Mouse (Mus musculus): ENCODE results near the gene Arhgdib. TPM values are rescaled to one million over a fixed set of nuclear protein-coding genes. Genes with fewer than 3 reads are reported as not detected.

Arhgdib gene
- polyA plus RNA-seq, 1 experiment = 644 TPM

- 14% methylated on average over 8 of the region's 8 CpGs for WGBS
- Histone ChIP-seq H3K27ac (ENCODE audit: control insufficient read depth, insufficient read depth, low read length) (peak overlapping the region; percentile 63; the same call in 1 of the 2 replicates), H3K36me3 (ENCODE audit: control insufficient read depth, insufficient read depth, low read length) (no peaks in the 10 kb centered on the region), H3K4me3 (ENCODE audit: control insufficient read depth, insufficient read depth, low read length) (no peak overlapping the region), H3K27me3 (ENCODE audit: control insufficient read depth, insufficient read depth, low read length) (no peaks in the 10 kb centered on the region), H3K4me1 (replicated peaks; ENCODE audit: control insufficient read depth, insufficient read depth, low read length) (peaks cover 22% of the 10 kb centered on the region)
- TF ChIP-seq POLR2A (IDR thresholded peaks at IDR 0.05; ENCODE audit: control insufficient read depth, extremely low read depth, insufficient read depth, low read length, poor library complexity) (no peak), CTCF (IDR thresholded peaks at IDR 0.05; ENCODE audit: borderline replicate concordance, control insufficient read depth, extremely low read depth, insufficient read depth, low read length, poor library complexity) (no peak)
- DNase-seq = no peak
Measured at GRCm38 (mm10) chr6:136944511-136944910, 2.8 kb upstream of the Arhgdib start.

GRCm38 (mm10) chr6:136943392-136943791 lies 1.7 kb upstream of the Arhgdib start:
- no peak for DNase-seq
- Histone ChIP-seq H3K27me3 (ENCODE audit: control insufficient read depth, insufficient read depth, low read length) (no peaks in the 10 kb centered on the region), H3K4me1 (replicated peaks; ENCODE audit: control insufficient read depth, insufficient read depth, low read length) (peaks cover 28% of the 10 kb centered on the region), H3K36me3 (ENCODE audit: control insufficient read depth, insufficient read depth, low read length) (no peaks in the 10 kb centered on the region), H3K4me3 (ENCODE audit: control insufficient read depth, insufficient read depth, low read length) (no peak overlapping the region), H3K27ac (ENCODE audit: control insufficient read depth, insufficient read depth, low read length) (no peak overlapping the region)
- TF ChIP-seq CTCF (IDR thresholded peaks at IDR 0.05; ENCODE audit: borderline replicate concordance, control insufficient read depth, extremely low read depth, insufficient read depth, low read length, poor library complexity) = no peak
- no peak for TF ChIP-seq POLR2A (IDR thresholded peaks at IDR 0.05; ENCODE audit: control insufficient read depth, extremely low read depth, insufficient read depth, low read length, poor library complexity)

GRCm38 (mm10) chr6:136942280-136942679 lies 581 bp upstream of the Arhgdib start:
- no peak overlapping the region for H3K27ac ChIP-seq (ENCODE audit: control insufficient read depth, insufficient read depth, low read length)
- no peaks in the 10 kb centered on the region for H3K36me3 ChIP-seq (ENCODE audit: control insufficient read depth, insufficient read depth, low read length)
- WGBS = 63% methylated on average over 9 of the region's 9 CpGs
- DNase-seq = no peak
- H3K4me1 ChIP-seq (replicated peaks; ENCODE audit: control insufficient read depth, insufficient read depth, low read length) = peaks cover 34% of the 10 kb centered on the region
- TF ChIP-seq POLR2A (IDR thresholded peaks at IDR 0.05; ENCODE audit: control insufficient read depth, extremely low read depth, insufficient read depth, low read length, poor library complexity) = no peak
- no peak for TF ChIP-seq CTCF (IDR thresholded peaks at IDR 0.05; ENCODE audit: borderline replicate concordance, control insufficient read depth, extremely low read depth, insufficient read depth, low read length, poor library complexity)
- H3K27me3 ChIP-seq (ENCODE audit: control insufficient read depth, insufficient read depth, low read length) = no peaks in the 10 kb centered on the region
- no peak overlapping the region for H3K4me3 ChIP-seq (ENCODE audit: control insufficient read depth, insufficient read depth, low read length)

DNA sequence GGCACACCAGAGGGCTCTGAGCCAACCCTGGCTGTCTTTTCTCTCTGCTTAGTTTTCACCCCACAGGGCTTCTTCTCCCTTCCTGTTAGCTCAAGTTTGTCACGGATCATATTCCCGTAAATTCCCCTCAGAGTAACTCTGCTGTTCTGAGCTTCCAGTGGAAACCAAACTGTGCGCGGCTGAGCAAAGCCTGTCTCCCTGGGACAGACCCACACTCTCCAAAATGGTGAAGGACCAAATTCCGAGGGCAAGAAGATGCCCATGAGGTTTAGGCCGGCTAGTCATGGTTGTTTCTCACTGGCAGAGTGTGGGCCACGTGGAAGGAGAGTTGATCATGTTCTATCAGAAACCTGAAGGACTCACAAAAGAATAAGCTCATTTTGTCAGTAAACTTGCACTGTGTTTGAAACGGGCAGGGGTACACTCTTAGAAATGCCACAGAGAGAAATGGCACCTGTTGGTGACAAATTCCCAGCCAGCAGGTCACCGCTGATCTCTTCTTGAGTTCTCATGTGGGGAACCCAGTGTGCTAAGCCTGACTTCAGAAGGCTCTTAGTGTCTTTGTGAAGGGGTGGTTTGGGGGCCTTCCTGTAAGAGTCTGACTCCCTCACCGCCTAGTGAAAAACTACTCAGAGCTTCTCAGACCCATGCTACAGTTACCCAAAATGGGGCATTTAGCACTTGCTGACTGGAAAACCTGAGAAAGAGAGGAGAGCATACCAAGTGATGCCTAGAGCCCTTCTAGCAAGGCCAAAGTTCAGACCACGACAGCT lies 1.3 kb downstream of the Arhgdib start:
- Histone ChIP-seq H3K4me3 (ENCODE audit: control insufficient read depth, insufficient read depth, low read length) (peak overlapping the region; percentile 89), H3K4me1 (replicated peaks; ENCODE audit: control insufficient read depth, insufficient read depth, low read length) (peaks cover 39% of the 10 kb centered on the region), H3K27me3 (ENCODE audit: control insufficient read depth, insufficient read depth, low read length) (no peaks in the 10 kb centered on the region), H3K27ac (ENCODE audit: control insufficient read depth, insufficient read depth, low read length) (peak overlapping the region; percentile 98), H3K36me3 (ENCODE audit: control insufficient read depth, insufficient read depth, low read length) (peaks cover 12% of the 10 kb centered on the region)
- peak; percentile 60 for DNase-seq
- WGBS = 4% methylated on average over 11 of the region's 11 CpGs
- TF ChIP-seq POLR2A (IDR thresholded peaks at IDR 0.05; ENCODE audit: control insufficient read depth, extremely low read depth, insufficient read depth, low read length, poor library complexity) = no peak
- TF ChIP-seq CTCF (IDR thresholded peaks at IDR 0.05; ENCODE audit: borderline replicate concordance, control insufficient read depth, extremely low read depth, insufficient read depth, low read length, poor library complexity) = no peak

DNA sequence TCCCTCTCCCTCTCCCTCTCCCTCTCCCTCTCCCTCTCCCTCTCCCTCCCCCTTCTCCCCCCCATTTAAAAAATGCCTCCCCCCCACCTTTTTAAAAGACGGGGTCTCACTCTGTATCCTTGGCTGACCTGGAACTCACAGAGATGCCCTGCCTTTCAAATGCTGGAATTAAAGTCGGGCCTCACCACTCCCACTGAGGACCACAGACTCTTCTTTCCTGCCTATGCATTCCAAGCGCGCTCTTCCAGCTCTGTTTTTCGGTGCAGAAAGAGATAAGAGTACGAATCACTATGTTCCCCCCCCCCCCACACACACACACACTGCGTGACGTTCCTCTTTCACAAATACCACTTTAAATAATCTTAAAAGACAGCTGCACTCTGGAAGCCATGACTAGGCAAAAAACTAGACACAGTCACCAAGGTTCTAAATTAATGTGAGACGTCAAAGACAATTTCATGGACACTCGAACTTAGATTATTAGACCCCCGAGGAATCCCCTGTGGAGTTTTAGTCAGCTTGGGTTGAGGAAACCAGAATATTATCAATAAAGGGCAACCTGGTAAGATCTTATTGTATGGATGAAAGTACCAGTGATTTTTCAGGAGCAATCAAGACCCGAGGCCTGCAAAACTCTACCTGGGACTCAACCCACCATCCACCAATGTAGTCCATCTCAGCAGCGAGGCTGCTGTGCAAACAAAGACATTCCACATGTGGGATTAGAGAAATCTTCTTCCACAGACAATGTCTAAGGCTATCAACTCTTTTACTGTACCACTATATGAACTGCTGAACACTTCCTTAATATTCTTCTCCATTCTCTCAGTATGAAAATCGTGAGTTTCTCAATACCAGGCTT lies 2.1 kb downstream of the Arhgdib start:
- DNase-seq = no peak
- Histone ChIP-seq H3K4me1 (replicated peaks; ENCODE audit: control insufficient read depth, insufficient read depth, low read length) (peaks cover 41% of the 10 kb centered on the region), H3K27ac (ENCODE audit: control insufficient read depth, insufficient read depth, low read length) (peak overlapping the region; percentile 98), H3K4me3 (ENCODE audit: control insufficient read depth, insufficient read depth, low read length) (peak overlapping the region; percentile 89), H3K27me3 (ENCODE audit: control insufficient read depth, insufficient read depth, low read length) (no peaks in the 10 kb centered on the region), H3K36me3 (ENCODE audit: control insufficient read depth, insufficient read depth, low read length) (peaks cover 17% of the 10 kb centered on the region)
- WGBS = 3% methylated on average over 14 of the region's 14 CpGs
- TF ChIP-seq POLR2A (IDR thresholded peaks at IDR 0.05; ENCODE audit: control insufficient read depth, extremely low read depth, insufficient read depth, low read length, poor library complexity) = no peak
- no peak for TF ChIP-seq CTCF (IDR thresholded peaks at IDR 0.05; ENCODE audit: borderline replicate concordance, control insufficient read depth, extremely low read depth, insufficient read depth, low read length, poor library complexity)

GRCm38 (mm10) chr6:136938331-136939126 lies 3.2 kb downstream of the Arhgdib start:
- peak; percentile 59 for DNase-seq
- Histone ChIP-seq H3K4me1 (replicated peaks; ENCODE audit: control insufficient read depth, insufficient read depth, low read length) (peaks cover 36% of the 10 kb centered on the region), H3K4me3 (ENCODE audit: control insufficient read depth, insufficient read depth, low read length) (peak overlapping the region; percentile 58), H3K27ac (ENCODE audit: control insufficient read depth, insufficient read depth, low read length) (peak overlapping the region; percentile 68), H3K27me3 (ENCODE audit: control insufficient read depth, insufficient read depth, low read length) (no peaks in the 10 kb centered on the region), H3K36me3 (ENCODE audit: control insufficient read depth, insufficient read depth, low read length) (peaks cover 25% of the 10 kb centered on the region)
- no peak for TF ChIP-seq POLR2A (IDR thresholded peaks at IDR 0.05; ENCODE audit: control insufficient read depth, extremely low read depth, insufficient read depth, low read length, poor library complexity)
- TF ChIP-seq CTCF (IDR thresholded peaks at IDR 0.05; ENCODE audit: borderline replicate concordance, control insufficient read depth, extremely low read depth, insufficient read depth, low read length, poor library complexity) = no peak
- 11% methylated on average over 18 of the region's 18 CpGs for WGBS
